Mouse (Mus musculus) E14TG2a.4 (cell line): Measurements from ENCODE around the gene Rbms1.

Source experiments
- CTCF ChIP-seq: conservative IDR thresholded peaks from 2 replicates; pipeline ENCODE4 v1.5.1; 2014; ENCODE audit warnings: low read length
- NANOG ChIP-seq: IDR thresholded peaks from 2 replicates; pipeline ENCODE4 v1.6.1; 2014; ENCODE audit warnings: borderline replicate concordance, low read length, mixed read lengths
- POU5F1 ChIP-seq: IDR thresholded peaks from 2 replicates; pipeline ENCODE4 v1.6.1; 2014; ENCODE audit warnings: low read length, borderline replicate concordance

DNA sequence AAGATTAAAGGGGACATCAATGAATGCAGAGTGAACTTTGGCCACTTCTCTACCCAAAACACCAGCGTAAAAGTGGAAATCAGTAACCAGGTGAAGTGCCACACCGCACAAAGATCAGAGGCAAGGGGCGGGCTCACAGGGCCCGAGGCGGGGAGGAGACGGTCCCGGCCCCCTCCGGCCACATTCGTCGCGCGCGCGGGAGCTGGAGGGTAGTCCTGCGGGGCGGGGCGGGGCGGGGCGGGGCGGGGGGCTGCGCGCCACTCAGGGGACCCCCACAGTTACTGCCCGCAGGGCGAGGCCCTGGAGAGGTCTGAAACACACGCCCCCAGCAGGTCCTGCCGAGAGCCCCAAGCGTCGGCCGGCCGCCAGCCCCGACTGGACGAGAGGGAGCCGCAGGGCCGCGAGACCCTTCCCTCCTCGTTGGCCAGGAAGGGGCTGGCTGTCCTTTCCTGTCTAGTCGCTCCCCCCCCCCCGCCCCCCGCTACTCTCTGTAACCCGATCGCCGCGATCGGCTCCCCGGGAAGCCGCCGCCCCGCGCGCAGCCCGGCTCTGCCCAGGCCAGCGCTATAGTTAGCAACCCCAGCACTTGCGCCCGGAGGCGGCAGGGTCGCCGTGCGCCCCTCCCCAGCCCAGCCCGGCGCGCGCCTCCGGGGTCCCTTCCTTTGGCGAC, 856 bp downstream of the Rbms1 start:
- TF ChIP-seq CTCF (no peak), NANOG (no peak), POU5F1 (no peak)
